Mouse (Mus musculus) hematopoietic stem cell, adult 5-6 weeks (primary cell): Measurements from ENCODE around the gene Hcrtr1. TPM values are rescaled to one million over a fixed set of nuclear protein-coding genes. Genes with fewer than 3 reads are reported as not detected.

ENCODE experiments used
- ATAC-seq, 2 experiments: fragments of 125-278 bp in 1 of 2; replicated peaks in 1 of 2; 2 replicates each; pipeline ENCODE4 v1.8.0; 2016 to 2017; ENCODE audit warnings: inconsistent platforms in 2 of 2, mild to moderate bottlenecking in 2 of 2, moderate number of reproducible peaks in 2 of 2, low read depth in 1 of 2, moderate TSS enrichment in 1 of 2; ENCODE audit not compliant: low FRiP score in 2 of 2, poor library complexity in 2 of 2, severe bottlenecking in 2 of 2, insufficient read depth in 1 of 2, low TSS enrichment in 1 of 2
- total RNA-seq: library from RNA; stranded (forward); fragments of 172-1452, 232-1000 nt; gene quantifications from 2 replicates; pipeline ENCODE4 v1.2.3, GENCODE M21; 2017

Hcrtr1 gene
- total RNA-seq, 1 experiment from 2014 or later = not detected

- no peak for ATAC-seq
These were observed 33.0 kb upstream of the Hcrtr1 start for GRCm38 (mm10) chr4:130171951-130172765.

DNA sequence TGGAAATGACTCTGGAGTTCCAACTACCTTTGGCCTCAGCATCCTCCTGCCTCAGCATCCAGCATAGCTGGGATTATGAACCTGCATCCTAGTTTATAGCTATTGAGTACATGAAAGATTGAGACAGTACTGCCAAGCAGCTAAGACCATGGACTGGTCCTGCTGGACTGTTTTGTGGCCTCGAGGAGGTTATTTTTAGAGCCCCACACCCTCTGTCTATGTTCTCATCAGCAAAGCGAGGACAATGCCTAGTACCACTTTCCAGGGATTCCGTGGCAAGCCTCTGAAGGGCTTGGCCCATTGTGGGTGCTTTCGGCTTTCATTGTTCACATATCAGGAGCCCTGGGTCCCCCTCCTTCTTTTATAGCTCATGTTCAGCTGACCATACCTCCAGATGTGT, 31.2 kb upstream of the Hcrtr1 start:
- ATAC-seq = no peak

- no peak for ATAC-seq
These were observed 30.3 kb upstream of the Hcrtr1 start for GRCm38 (mm10) chr4:130169411-130169971.

DNA sequence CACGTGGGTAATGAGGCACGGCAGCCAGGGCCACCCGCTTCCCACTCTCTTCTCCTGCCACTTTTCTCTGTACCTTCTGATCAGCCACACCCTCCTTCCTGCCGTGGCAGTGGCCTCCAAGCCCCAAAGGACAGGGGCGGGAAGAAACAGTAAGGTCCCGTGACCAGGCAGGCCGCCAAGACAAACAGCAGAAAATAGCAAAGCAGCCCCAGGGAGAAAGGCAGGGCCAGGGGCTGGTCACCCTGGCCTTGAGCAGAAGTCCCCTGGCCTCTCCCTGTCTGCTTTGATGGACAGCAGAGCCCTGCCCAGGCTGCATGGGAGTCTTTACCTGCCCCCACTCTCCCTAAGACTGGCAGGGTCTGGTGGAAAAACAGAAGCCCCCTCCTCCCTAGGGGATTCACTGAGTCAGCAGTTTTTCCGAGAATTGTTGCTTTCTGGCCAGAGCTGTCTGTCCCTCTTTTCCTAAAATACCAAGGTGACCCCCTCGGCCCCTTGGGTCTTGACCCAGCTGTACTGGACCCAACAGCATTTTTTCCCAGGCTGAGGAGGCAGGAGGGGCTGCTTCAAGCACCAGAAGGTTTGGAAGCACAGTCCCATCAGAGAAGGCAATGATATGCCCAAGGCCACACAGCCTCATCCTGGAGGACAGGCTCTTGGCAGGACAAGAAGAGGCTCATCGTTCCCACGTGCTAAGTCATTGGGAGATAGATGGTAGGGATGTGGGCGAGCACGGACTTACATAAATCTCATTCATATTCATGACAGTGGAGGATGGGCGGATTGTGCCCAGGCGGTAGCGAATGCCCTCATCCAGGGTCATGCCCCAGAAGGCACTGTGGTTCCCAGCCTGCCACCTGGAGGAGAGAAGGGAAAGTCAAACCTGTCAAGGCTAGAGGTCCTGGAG, 29.4 kb upstream of the Hcrtr1 start:
- peak; percentile 64 to 68 for ATAC-seq

DNA sequence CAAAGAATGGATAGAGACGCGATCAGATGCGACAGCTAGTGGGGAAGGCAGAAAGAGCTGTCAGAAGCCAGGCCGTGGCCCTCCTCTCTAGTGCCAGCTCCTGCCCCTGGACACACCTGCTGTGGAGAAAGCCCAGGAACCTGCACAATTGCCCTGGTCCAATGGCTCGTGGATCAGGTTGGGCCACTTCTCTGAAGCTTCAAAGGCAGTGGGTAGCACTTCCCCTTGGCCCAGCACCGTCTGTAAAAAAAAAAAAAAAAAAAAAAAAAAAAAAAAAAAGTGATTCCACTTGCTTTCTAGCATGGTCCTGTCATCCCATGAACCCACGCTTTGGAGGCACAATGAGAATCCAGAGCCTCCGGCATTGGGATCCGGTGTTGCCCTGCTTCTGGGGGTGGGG, 28.7 kb upstream of the Hcrtr1 start:
- ATAC-seq = peak; percentile 18 to 28; a peak in 1 of 4 replicates

DNA sequence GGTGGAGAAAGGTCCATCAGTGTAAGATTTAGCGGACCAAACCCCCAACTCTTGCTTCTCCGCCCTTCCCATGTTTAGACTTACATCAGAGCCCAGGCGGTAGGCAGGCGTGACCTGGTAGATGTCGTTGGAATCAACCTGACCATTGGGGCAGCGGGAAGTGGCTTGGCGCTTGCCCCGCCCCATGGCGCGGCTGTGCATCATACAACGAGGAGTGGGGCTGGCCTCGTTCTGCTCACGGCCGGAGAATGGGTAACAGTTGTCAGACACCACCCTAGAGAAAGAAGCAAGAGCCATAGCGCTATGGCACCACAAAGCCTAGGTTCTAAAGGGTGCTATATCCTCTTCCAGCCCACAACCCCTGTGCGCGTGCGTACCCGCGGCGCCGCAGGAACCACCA, 28.2 kb upstream of the Hcrtr1 start:
- no peak for ATAC-seq

DNA sequence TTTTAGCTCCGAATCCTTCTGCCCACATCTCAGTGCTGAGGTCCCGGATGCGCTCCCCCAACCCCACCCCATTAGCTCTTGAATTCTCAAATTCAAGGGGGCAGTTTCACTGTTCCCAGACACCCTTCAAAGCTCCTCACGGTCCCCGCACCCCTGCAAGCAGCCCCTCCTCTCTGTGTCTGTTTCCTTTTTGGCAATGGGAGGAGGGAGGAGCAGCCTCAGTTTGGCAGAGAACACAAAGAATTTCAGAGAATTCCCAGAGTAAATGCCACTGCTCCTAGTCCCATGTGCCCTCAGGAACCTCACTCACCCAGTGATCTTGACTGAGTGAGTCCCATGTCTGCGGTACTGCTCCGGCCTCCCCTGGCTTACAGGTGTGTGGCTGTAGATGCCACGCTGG, 27.4 kb upstream of the Hcrtr1 start:
- no peak for ATAC-seq

- no peak for ATAC-seq
These were observed 26.9 kb upstream of the Hcrtr1 start for GRCm38 (mm10) chr4:130166061-130166460.

DNA sequence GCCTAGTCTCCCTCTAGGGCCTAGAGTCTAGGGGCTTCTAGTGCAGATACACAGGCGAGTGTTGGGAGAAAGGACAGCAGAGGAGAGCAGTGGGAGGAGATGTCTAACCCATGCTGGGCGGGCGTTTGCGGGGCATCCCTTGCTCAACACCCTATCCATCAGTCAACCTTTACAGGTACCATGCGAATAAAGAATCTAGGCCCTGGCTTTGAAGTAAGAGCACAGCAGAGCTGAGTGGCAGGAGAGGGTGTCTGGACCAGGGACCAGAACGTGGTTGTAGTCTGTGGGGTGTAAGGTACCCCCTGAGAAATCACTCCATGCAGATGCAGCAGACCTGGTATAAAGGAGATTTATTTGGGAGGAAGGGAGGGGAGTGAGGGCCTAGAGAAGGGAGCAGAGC, 25.0 kb upstream of the Hcrtr1 start:
- ATAC-seq = no peak

DNA sequence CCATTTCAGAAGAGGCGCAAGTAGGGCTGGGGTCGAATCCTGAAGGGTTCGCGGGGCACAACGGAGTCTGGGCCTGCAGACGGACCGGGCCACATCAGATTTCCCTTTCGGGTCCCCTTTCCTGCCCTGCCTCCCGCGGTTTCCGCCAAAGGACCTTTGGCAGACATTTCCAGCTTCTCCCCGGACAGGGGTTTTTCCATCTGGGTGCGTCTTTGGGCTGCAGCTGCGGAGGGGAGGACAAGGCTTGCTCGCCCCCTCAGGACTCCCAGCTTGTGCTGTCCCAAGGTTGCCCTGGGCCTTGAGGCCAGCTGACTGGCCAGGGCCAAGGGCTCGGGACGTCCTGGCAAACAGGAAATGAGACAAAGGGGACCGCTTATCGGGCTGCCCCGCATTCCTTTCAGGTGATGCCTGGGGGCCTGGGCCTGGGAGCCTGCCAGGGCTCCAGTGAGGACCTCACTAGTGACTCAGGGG, 24.3 kb upstream of the Hcrtr1 start:
- 0 out of 4 replicates have a peak, but pooled peaks have one; percentile 3 to 7 for ATAC-seq

- ATAC-seq = no peak
These were observed 22.2 kb upstream of the Hcrtr1 start for GRCm38 (mm10) chr4:130161349-130161748.

DNA sequence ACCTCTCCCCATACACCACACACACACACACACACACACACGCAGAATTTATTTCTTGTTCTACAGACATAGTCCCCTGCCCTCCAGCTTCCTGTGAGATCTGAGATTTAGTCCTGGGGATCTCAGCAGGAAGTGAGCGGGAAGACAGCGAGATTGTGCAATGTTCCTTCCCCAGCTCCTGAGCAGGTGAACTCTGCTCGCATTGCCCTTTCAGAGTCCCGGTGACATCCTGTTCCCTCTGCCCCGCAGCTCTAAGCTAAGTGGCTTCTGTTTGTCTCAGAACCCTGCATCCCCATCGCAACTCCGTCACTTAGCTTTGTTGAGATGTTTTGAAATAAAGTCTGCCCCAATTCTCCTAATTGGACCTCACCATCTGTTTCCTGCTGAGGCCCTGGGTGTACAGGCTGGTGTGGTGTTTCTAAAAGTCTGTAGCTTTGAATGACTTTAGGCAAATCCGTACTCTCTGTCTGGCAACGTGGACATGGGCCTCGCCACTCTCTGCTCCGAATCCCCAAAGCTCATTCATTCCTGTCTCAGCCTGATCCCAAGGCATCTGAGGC, 17.7 kb upstream of the Hcrtr1 start:
- ATAC-seq = peak; percentile 67 to 72

GRCm38 (mm10) chr4:130154250-130154649, 15.1 kb upstream of the Hcrtr1 start:
- ATAC-seq = no peak

GRCm38 (mm10) chr4:130148405-130148804, 9.2 kb upstream of the Hcrtr1 start:
- peak; percentile 75 to 85 for ATAC-seq

GRCm38 (mm10) chr4:130141786-130142185, 2.6 kb upstream of the Hcrtr1 start:
- no peak for ATAC-seq

DNA sequence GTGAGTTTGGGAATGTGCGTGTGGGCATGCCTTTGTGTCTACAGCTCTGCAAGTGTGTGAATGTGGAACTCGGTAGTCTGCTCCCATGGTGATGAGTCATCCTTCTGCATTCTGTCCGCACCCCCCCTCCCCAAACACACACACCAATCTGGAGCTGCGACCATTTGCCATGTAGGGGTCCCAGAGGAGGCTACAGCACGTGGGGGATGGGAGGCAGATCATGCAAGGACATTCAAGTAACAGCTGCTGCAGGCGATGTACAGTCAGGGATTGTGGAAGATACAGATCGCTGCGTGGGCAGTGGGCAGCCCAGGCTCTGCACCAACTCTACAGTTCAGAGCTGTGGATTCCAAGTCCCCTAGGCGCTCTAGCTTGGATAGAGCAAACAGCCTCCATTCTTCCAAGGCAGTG, 1.8 kb upstream of the Hcrtr1 start:
- no peak for ATAC-seq

DNA sequence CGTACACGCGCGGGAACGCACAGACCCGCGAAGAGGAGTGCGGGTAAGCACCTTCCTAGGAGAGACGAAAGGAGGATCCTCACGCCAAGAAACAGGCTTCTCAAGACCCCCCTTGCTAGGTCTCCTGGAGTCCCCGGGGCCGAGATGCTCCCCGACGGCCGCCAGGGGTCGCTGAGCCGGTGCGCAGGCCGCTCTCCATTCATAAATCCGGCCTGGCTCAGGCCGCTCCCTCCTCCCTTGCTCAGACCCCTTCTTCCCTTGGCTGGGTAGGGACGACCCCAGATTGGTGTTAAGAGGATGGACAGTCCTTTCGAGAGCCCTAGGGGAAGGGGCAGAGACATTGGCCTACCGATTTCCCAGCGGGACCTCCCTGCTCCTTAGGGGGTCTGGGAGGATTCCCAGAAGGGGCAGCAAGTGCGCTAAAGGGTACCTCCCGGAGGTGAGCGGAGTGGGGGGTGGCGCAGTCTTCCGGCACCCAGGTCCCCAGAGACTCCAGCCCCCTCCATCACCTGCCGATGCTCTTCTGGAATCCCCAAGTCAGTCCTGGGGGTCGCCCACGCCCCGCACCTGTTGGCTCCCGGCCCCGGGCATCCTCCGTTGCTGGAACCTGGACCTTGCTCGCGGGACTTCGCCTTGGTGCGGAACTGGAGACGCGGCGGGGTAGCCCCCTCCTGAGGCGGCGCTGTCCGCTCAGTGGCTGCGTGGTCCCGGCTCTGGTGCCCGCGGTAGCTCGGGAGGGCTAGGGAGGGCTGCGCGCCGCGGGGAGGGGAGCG, 532 bp downstream of the Hcrtr1 start:
- peak; percentile 60 to 81; a peak in 3 of 4 replicates for ATAC-seq
